Mouse (Mus musculus) hindbrain, embryonic 15.5 days (tissue): ENCODE measurements around the gene Apobec2. TPM values are rescaled to one million over a fixed set of nuclear protein-coding genes. Genes with fewer than 3 reads are reported as not detected.

Source experiments
- ATAC-seq: fragments of 200-750 bp; cut with Nextera tagmentation; 2 replicates; pipeline ENCODE4 v1.8.0; 2017; ENCODE audit warnings: low read depth, moderate number of reproducible peaks, moderate TSS enrichment; ENCODE audit not compliant: low FRiP score
- H3K27ac ChIP-seq: fragments of 300-500 bp; sonication (generic); replicated peaks from 2 replicates; pipeline ENCODE4 v1.5.1; 2015; ENCODE audit warnings: mild to moderate bottlenecking, inconsistent platforms
- H3K27me3 ChIP-seq: fragments of 300-500 bp; sonication (generic); 2 replicates; pipeline ENCODE4 v1.6.1; 2015; ENCODE audit warnings: control low read depth, inconsistent platforms
- H3K36me3 ChIP-seq: fragments of 300-500 bp; sonication (generic); 2 replicates; pipeline ENCODE4 v1.6.1; 2015; ENCODE audit warnings: control low read depth, inconsistent platforms
- H3K4me1 ChIP-seq: fragments of 300-500 bp; sonication (generic); replicated peaks from 2 replicates; pipeline ENCODE4 v1.6.1; 2015; ENCODE audit warnings: control low read depth, inconsistent platforms
- H3K4me2 ChIP-seq: fragments of 300-500 bp; sonication (generic); 2 replicates; pipeline ENCODE4 v1.6.1; 2015; ENCODE audit warnings: moderate library complexity, mild to moderate bottlenecking, inconsistent platforms
- H3K4me3 ChIP-seq: fragments of 300-500 bp; sonication (generic); 2 replicates; pipeline ENCODE4 v1.5.1; 2015; ENCODE audit warnings: mild to moderate bottlenecking, inconsistent platforms
- H3K9ac ChIP-seq: fragments of 300-500 bp; sonication (generic); 2 replicates; pipeline ENCODE4 v1.6.1; 2015; ENCODE audit warnings: inconsistent platforms
- H3K9me3 ChIP-seq: fragments of 300-500 bp; sonication (generic); 2 replicates; pipeline ENCODE4 v1.6.1; 2016; ENCODE audit warnings: control low read depth, inconsistent platforms
- WGBS: fragments of 180-500 bp; shearing (Covaris S2); methylation state at CpG from one replicate; pipeline ENCODE4 v1.1.7; 2015; 5-methylcytosine and 5-hydroxymethylcytosine counted together
- polyA plus RNA-seq: library from polyadenylated mRNA; unstranded; fragments of >200 nt; fragmentation: Nextera tagmentation; extraction: Ambion mirVana; gene quantifications from 2 replicates; pipeline ENCODE4 v1.2.1, GENCODE M21; 2015

The Apobec2 gene
- polyA plus RNA-seq, 1 experiment from 2014 or later, result 0.65 TPM

- Histone ChIP-seq H3K9ac (no peak overlapping the region), H3K4me2 (no peak overlapping the region), H3K36me3 (no peaks in the 10 kb centered on the region), H3K27me3 (no peaks in the 10 kb centered on the region), H3K9me3 (no peaks in the 10 kb centered on the region), H3K4me1 (0 out of 2 replicates have a peak, but pooled peaks cover 3% of the 10 kb centered on the region), H3K27ac (no peak overlapping the region), H3K4me3 (no peak overlapping the region)
- ATAC-seq, result no peak
- 58% methylated on average over 7 of the region's 7 CpGs for WGBS
Measured at GRCm38 (mm10) chr17:48454190-48454589, 21.5 kb upstream of the Apobec2 start.

GRCm38 (mm10) chr17:48453489-48453888 is 20.8 kb upstream of the Apobec2 start:
- 0 out of 2 replicates have a peak, but pooled peaks cover 3% of the 10 kb centered on the region for H3K4me1 ChIP-seq
- no peak overlapping the region for H3K9ac ChIP-seq
- no peaks in the 10 kb centered on the region for H3K9me3 ChIP-seq
- H3K4me2 ChIP-seq, result no peak overlapping the region
- no peak overlapping the region for H3K4me3 ChIP-seq
- no peaks in the 10 kb centered on the region for H3K27me3 ChIP-seq
- H3K36me3 ChIP-seq, result no peaks in the 10 kb centered on the region
- ATAC-seq, result no peak
- H3K27ac ChIP-seq, result no peak overlapping the region
- 84% methylated on average over 7 of the region's 7 CpGs for WGBS

- ATAC-seq, result no peak; the same call in 1 of the 2 replicates
- 60% methylated on average over 9 of the region's 9 CpGs for whole genome bisulfite sequencing
- no peak overlapping the region for H3K27ac ChIP-seq
Measured at GRCm38 (mm10) chr17:48451753-48452444, 19.2 kb upstream of the Apobec2 start.

GRCm38 (mm10) chr17:48451353-48451675 is 18.6 kb upstream of the Apobec2 start, which contains the start of gene Tspo2:
TSS of gene Tspo2 (minus strand) at chr17:48451522.
- no peaks in the 10 kb centered on the region for H3K36me3 ChIP-seq
- 0 out of 2 replicates have a peak, but pooled peaks cover 3% of the 10 kb centered on the region for H3K4me1 ChIP-seq
- no peak within 1 kb of the TSS for H3K27ac ChIP-seq
- H3K9me3 ChIP-seq, result no peaks in the 10 kb centered on the region
- H3K27me3 ChIP-seq, result no peaks in the 10 kb centered on the region
- no peak for ATAC-seq
- 63% methylated on average over 7 of the region's 7 CpGs for WGBS
- no peak within 1 kb of the TSS for H3K4me3 ChIP-seq
- no peak within 1 kb of the TSS for H3K4me2 ChIP-seq
- H3K9ac ChIP-seq, result no peak within 1 kb of the TSS

More at GRCm38 (mm10) chr17:48451753-48452444, 19.2 kb upstream of the Apobec2 start:
- Histone ChIP-seq H3K4me3 (no peak overlapping the region), H3K9me3 (no peaks in the 10 kb centered on the region), H3K27me3 (no peaks in the 10 kb centered on the region), H3K4me1 (0 out of 2 replicates have a peak, but pooled peaks cover 3% of the 10 kb centered on the region), H3K4me2 (no peak overlapping the region), H3K36me3 (no peaks in the 10 kb centered on the region), H3K9ac (no peak overlapping the region)

GRCm38 (mm10) chr17:48450666-48451352 is 18.1 kb upstream of the Apobec2 start:
- H3K4me2 ChIP-seq, result no peak overlapping the region
- H3K36me3 ChIP-seq, result no peaks in the 10 kb centered on the region
- H3K4me1 ChIP-seq, result 0 out of 2 replicates have a peak, but pooled peaks cover 3% of the 10 kb centered on the region
- 73% methylated on average over 13 of the region's 13 CpGs for WGBS
- H3K9me3 ChIP-seq, result no peaks in the 10 kb centered on the region
- no peak overlapping the region for H3K27ac ChIP-seq
- ATAC-seq, result no peak
- no peak overlapping the region for H3K4me3 ChIP-seq
- H3K9ac ChIP-seq, result no peak overlapping the region
- no peaks in the 10 kb centered on the region for H3K27me3 ChIP-seq

GRCm38 (mm10) chr17:48447675-48448074 is 14.9 kb upstream of the Apobec2 start:
- Histone ChIP-seq H3K4me3 (no peak overlapping the region), H3K9me3 (no peaks in the 10 kb centered on the region), H3K4me2 (no peak overlapping the region), H3K27me3 (no peaks in the 10 kb centered on the region), H3K27ac (no peak overlapping the region), H3K4me1 (0 out of 2 replicates have a peak, but pooled peaks cover 3% of the 10 kb centered on the region), H3K9ac (no peak overlapping the region), H3K36me3 (no peaks in the 10 kb centered on the region)
- WGBS, result 76% methylated on average over 8 of the region's 8 CpGs
- no peak for ATAC-seq

- Histone ChIP-seq H3K4me3 (no peak overlapping the region), H3K27ac (no peak overlapping the region), H3K27me3 (no peaks in the 10 kb centered on the region), H3K9ac (no peak overlapping the region), H3K9me3 (no peaks in the 10 kb centered on the region), H3K36me3 (no peaks in the 10 kb centered on the region), H3K4me2 (no peak overlapping the region), H3K4me1 (no peaks in the 10 kb centered on the region)
- ATAC-seq, result no peak
- whole genome bisulfite sequencing, result 50% methylated on average over 16 of the region's 16 CpGs
Measured at GRCm38 (mm10) chr17:48443542-48444145, 10.9 kb upstream of the Apobec2 start.

GRCm38 (mm10) chr17:48442745-48443457 is 10.2 kb upstream of the Apobec2 start:
- Histone ChIP-seq H3K9me3 (no peaks in the 10 kb centered on the region), H3K36me3 (no peaks in the 10 kb centered on the region), H3K4me3 (no peak overlapping the region), H3K27me3 (no peaks in the 10 kb centered on the region), H3K27ac (no peak overlapping the region), H3K4me1 (no peaks in the 10 kb centered on the region), H3K4me2 (no peak overlapping the region), H3K9ac (no peak overlapping the region)
- ATAC-seq, result no peak; the same call in 1 of the 2 replicates
- 59% methylated on average over 7 of the region's 7 CpGs for WGBS

GRCm38 (mm10) chr17:48437421-48437911 is 4.7 kb upstream of the Apobec2 start:
- peak; percentile 46; the same call in 1 of the 2 replicates for ATAC-seq

GRCm38 (mm10) chr17:48436487-48436886 is 3.8 kb upstream of the Apobec2 start:
- WGBS, result 94% methylated on average over 1 of the region's 1 CpGs
- Histone ChIP-seq H3K9ac (no peak overlapping the region), H3K9me3 (no peaks in the 10 kb centered on the region), H3K27me3 (no peaks in the 10 kb centered on the region), H3K4me2 (no peak overlapping the region), H3K4me3 (no peak overlapping the region), H3K27ac (no peak overlapping the region), H3K4me1 (peaks cover 3% of the 10 kb centered on the region; the same call in 1 of the 2 replicates), H3K36me3 (no peaks in the 10 kb centered on the region)
- ATAC-seq, result no peak

More at GRCm38 (mm10) chr17:48437421-48437911, 4.7 kb upstream of the Apobec2 start:
- Histone ChIP-seq H3K36me3 (no peaks in the 10 kb centered on the region), H3K9ac (no peak overlapping the region), H3K4me2 (no peak overlapping the region), H3K27me3 (no peaks in the 10 kb centered on the region), H3K4me1 (peaks cover under 1% of the 10 kb centered on the region; the same call in 1 of the 2 replicates), H3K9me3 (no peaks in the 10 kb centered on the region), H3K4me3 (no peak overlapping the region), H3K27ac (0 out of 2 replicates have a peak overlapping the region, but pooled peaks have one; percentile 7)
- 49% methylated on average over 7 of the region's 7 CpGs for WGBS

GRCm38 (mm10) chr17:48434479-48434878 is 1.7 kb upstream of the Apobec2 start:
- no peak overlapping the region for H3K4me3 ChIP-seq
- ATAC-seq, result no peak
- WGBS, result 79% methylated on average over 5 of the region's 5 CpGs

More at GRCm38 (mm10) chr17:48434479-48434878, 1.7 kb upstream of the Apobec2 start:
- Histone ChIP-seq H3K36me3 (no peaks in the 10 kb centered on the region), H3K9ac (no peak overlapping the region), H3K9me3 (no peaks in the 10 kb centered on the region), H3K4me1 (peaks cover 3% of the 10 kb centered on the region; the same call in 1 of the 2 replicates), H3K4me2 (no peak overlapping the region), H3K27me3 (no peaks in the 10 kb centered on the region), H3K27ac (no peak overlapping the region)
